Mouse (Mus musculus) kidney, adult 9 months (tissue): ENCODE results near the gene Cstf1.

Source experiments
- DNase-seq: peaks from one replicate; pipeline ENCODE4 v3.0.0; 2022

The Cstf1 gene

GRCm38 (mm10) chr2:172378332-172378731, 7.9 kb downstream of the Cstf1 start:
- peak; percentile 36 for DNase-seq

GRCm38 (mm10) chr2:172380513-172380912, 10.0 kb downstream of the Cstf1 start:
- no peak for DNase-seq

- no peak for DNase-seq
Measured at GRCm38 (mm10) chr2:172381341-172381740, 10.9 kb downstream of the Cstf1 start.

GRCm38 (mm10) chr2:172381898-172382297, 11.4 kb downstream of the Cstf1 start:
- DNase-seq, result no peak

GRCm38 (mm10) chr2:172384715-172385114, 14.2 kb downstream of the Cstf1 start:
- DNase-seq, result no peak

- no peak for DNase-seq
Measured at GRCm38 (mm10) chr2:172390341-172390740, 19.9 kb downstream of the Cstf1 start.

GRCm38 (mm10) chr2:172392041-172392521, 21.6 kb downstream of the Cstf1 start:
- no peak for DNase-seq

- no peak for DNase-seq
Measured at GRCm38 (mm10) chr2:172393391-172394051, 23.0 kb downstream of the Cstf1 start, which contains the start of gene Cass4. Gene Cass4, plus strand, starts transcription at chr2:172393794.

- DNase-seq, result no peak
Measured at GRCm38 (mm10) chr2:172394052-172394392, 23.5 kb downstream of the Cstf1 start.

- DNase-seq, result no peak
Measured at GRCm38 (mm10) chr2:172394671-172395070, 24.2 kb downstream of the Cstf1 start.

- DNase-seq, result no peak
Measured at GRCm38 (mm10) chr2:172395961-172396360, 25.5 kb downstream of the Cstf1 start.

GRCm38 (mm10) chr2:172399901-172400300, 29.4 kb downstream of the Cstf1 start:
- no peak for DNase-seq

- DNase-seq, result peak; percentile 16
Measured at GRCm38 (mm10) chr2:172401116-172401825, 30.8 kb downstream of the Cstf1 start.

GRCm38 (mm10) chr2:172404239-172404638, 33.8 kb downstream of the Cstf1 start:
- DNase-seq, result no peak

GRCm38 (mm10) chr2:172405011-172405410, 34.5 kb downstream of the Cstf1 start:
- no peak for DNase-seq

- DNase-seq, result peak; percentile 11
Measured at GRCm38 (mm10) chr2:172406173-172406572, 35.7 kb downstream of the Cstf1 start.

- no peak for DNase-seq
Measured at GRCm38 (mm10) chr2:172407499-172407898, 37.0 kb downstream of the Cstf1 start.

- no peak for DNase-seq
Measured at GRCm38 (mm10) chr2:172410686-172411085, 40.2 kb downstream of the Cstf1 start.

- no peak for DNase-seq
Measured at GRCm38 (mm10) chr2:172411091-172411490, 40.6 kb downstream of the Cstf1 start.

- DNase-seq, result peak; percentile 20
Measured at GRCm38 (mm10) chr2:172412454-172412853, 42.0 kb downstream of the Cstf1 start.

GRCm38 (mm10) chr2:172413273-172413672, 42.8 kb downstream of the Cstf1 start:
- DNase-seq, result no peak

- no peak for DNase-seq
Measured at GRCm38 (mm10) chr2:172413894-172414293, 43.4 kb downstream of the Cstf1 start.

GRCm38 (mm10) chr2:172416218-172416617, 45.7 kb downstream of the Cstf1 start:
- DNase-seq, result no peak

- no peak for DNase-seq
Measured at GRCm38 (mm10) chr2:172416876-172417275, 46.4 kb downstream of the Cstf1 start.
